Mouse (Mus musculus) A20 (cell line): ENCODE data around the gene Hoxb2.

Experiments used
- DNase-seq: peaks from one replicate; pipeline ENCODE4 v3.0.0-alpha.2; 2011; ENCODE audit warnings: low read depth, low spot score

Hoxb2 gene

GRCm38 (mm10) chr11:96350791-96351190 is 466 bp downstream of the Hoxb2 start:
- no peak for DNase-seq

- DNase-seq: no peak
These were observed 987 bp downstream of the Hoxb2 start for GRCm38 (mm10) chr11:96351312-96351711.

- DNase-seq: no peak
These were observed 1.5 kb downstream of the Hoxb2 start for GRCm38 (mm10) chr11:96351831-96352230.

- DNase-seq: no peak
These were observed 2.6 kb downstream of the Hoxb2 start for GRCm38 (mm10) chr11:96352691-96353521.

- no peak for DNase-seq
These were observed 3.2 kb downstream of the Hoxb2 start for GRCm38 (mm10) chr11:96353522-96353841.

GRCm38 (mm10) chr11:96353939-96354338 is 3.6 kb downstream of the Hoxb2 start:
- no peak for DNase-seq

GRCm38 (mm10) chr11:96354376-96354775 is 4.1 kb downstream of the Hoxb2 start:
- DNase-seq: no peak

- DNase-seq: no peak
These were observed 4.5 kb downstream of the Hoxb2 start for GRCm38 (mm10) chr11:96354801-96355311.

GRCm38 (mm10) chr11:96363807-96364206 is 13.5 kb downstream of the Hoxb2 start:
- no peak for DNase-seq

- DNase-seq: no peak
These were observed 15.2 kb downstream of the Hoxb2 start, which contains the start of gene Hoxb1 for GRCm38 (mm10) chr11:96365441-96366091. TSS of gene Hoxb1 (plus strand) at chr11:96365752.

GRCm38 (mm10) chr11:96366092-96367041 is 16.0 kb downstream of the Hoxb2 start:
- no peak for DNase-seq

GRCm38 (mm10) chr11:96367141-96367540 is 16.8 kb downstream of the Hoxb2 start:
- no peak for DNase-seq

GRCm38 (mm10) chr11:96368686-96369085 is 18.4 kb downstream of the Hoxb2 start:
- no peak for DNase-seq

- DNase-seq: no peak
These were observed 18.8 kb downstream of the Hoxb2 start for GRCm38 (mm10) chr11:96369140-96369539.

- no peak for DNase-seq
These were observed 21.4 kb downstream of the Hoxb2 start for GRCm38 (mm10) chr11:96371726-96372125.

- DNase-seq: no peak
These were observed 22.2 kb downstream of the Hoxb2 start for GRCm38 (mm10) chr11:96372519-96372918.

GRCm38 (mm10) chr11:96374810-96375209 is 24.5 kb downstream of the Hoxb2 start:
- no peak for DNase-seq

GRCm38 (mm10) chr11:96383381-96383780 is 33.1 kb downstream of the Hoxb2 start:
- DNase-seq: no peak

GRCm38 (mm10) chr11:96387635-96388034 is 37.3 kb downstream of the Hoxb2 start:
- DNase-seq: no peak

- no peak for DNase-seq
These were observed 46.7 kb downstream of the Hoxb2 start for GRCm38 (mm10) chr11:96396772-96397626.

GRCm38 (mm10) chr11:96397806-96398335 is 47.5 kb downstream of the Hoxb2 start:
- no peak for DNase-seq
